Mouse (Mus musculus) forebrain, embryonic 11.5 days (tissue): ENCODE results near the gene Rrp8. TPM values are rescaled to one million over a fixed set of nuclear protein-coding genes. Genes with fewer than 3 reads are reported as not detected.

Experiments
- ATAC-seq: fragments of 200-750 bp; cut with Nextera tagmentation; replicated peaks from 2 replicates; pipeline ENCODE4 v1.8.0; 2017; ENCODE audit warnings: moderate TSS enrichment; ENCODE audit not compliant: low FRiP score
- DNase-seq: peaks from one replicate; pipeline ENCODE4 v3.0.0-alpha.2; 2017; ENCODE audit warnings: low spot score
- H3K27ac ChIP-seq: fragments of 300-500 bp; sonication (generic); 2 replicates; pipeline ENCODE4 v1.5.1; 2014; ENCODE audit warnings: low read depth, low read length
- H3K27me3 ChIP-seq: fragments of 300-500 bp; sonication (generic); 2 replicates; pipeline ENCODE4 v1.6.1; 2014; ENCODE audit warnings: mild to moderate bottlenecking, low read length, mixed read lengths; ENCODE audit not compliant: control insufficient read depth, insufficient read depth
- H3K36me3 ChIP-seq: fragments of 300-500 bp; sonication (generic); 2 replicates; pipeline ENCODE4 v1.6.1; 2014; ENCODE audit warnings: mild to moderate bottlenecking, low read length, moderate library complexity, mixed read lengths; ENCODE audit not compliant: control insufficient read depth, insufficient read depth
- H3K4me1 ChIP-seq: fragments of 300-500 bp; sonication (generic); replicated peaks from 2 replicates; pipeline ENCODE4 v1.6.1; 2014; ENCODE audit warnings: low read length, mixed read lengths; ENCODE audit not compliant: control insufficient read depth, insufficient read depth
- H3K4me2 ChIP-seq: fragments of 300-500 bp; sonication (generic); 2 replicates; pipeline ENCODE4 v1.6.1; 2014; ENCODE audit warnings: low read depth, mild to moderate bottlenecking, low read length, moderate library complexity, mixed read lengths; ENCODE audit not compliant: severe bottlenecking
- H3K4me3 ChIP-seq: fragments of 300-500 bp; sonication (generic); 2 replicates; pipeline ENCODE4 v1.5.1; 2014; ENCODE audit warnings: low read depth, low read length
- H3K9ac ChIP-seq: fragments of 300-500 bp; sonication (generic); 2 replicates; pipeline ENCODE4 v1.6.1; 2014; ENCODE audit warnings: low read length
- H3K9me3 ChIP-seq: fragments of 300-500 bp; sonication (generic); 2 replicates; pipeline ENCODE4 v1.6.1; 2016; ENCODE audit warnings: low read length, mixed read lengths; ENCODE audit not compliant: control insufficient read depth
- WGBS: fragments of 180-500 bp; shearing (Covaris S2); extraction: QIAGEN DNeasy Blood & Tissue Kit; methylation state at CpG from one replicate; pipeline ENCODE4 v1.1.7; 2014; 5-methylcytosine and 5-hydroxymethylcytosine counted together
- polyA plus RNA-seq: library from polyadenylated mRNA; unstranded; fragments of >200 nt; fragmentation: Nextera tagmentation; extraction: Ambion mirVana; gene quantifications from 2 replicates; pipeline ENCODE4 v1.2.1, GENCODE M21; 2014

The Rrp8 gene
- polyA plus RNA-seq, 1 experiment from 2014 or later = 40.6 TPM

DNA sequence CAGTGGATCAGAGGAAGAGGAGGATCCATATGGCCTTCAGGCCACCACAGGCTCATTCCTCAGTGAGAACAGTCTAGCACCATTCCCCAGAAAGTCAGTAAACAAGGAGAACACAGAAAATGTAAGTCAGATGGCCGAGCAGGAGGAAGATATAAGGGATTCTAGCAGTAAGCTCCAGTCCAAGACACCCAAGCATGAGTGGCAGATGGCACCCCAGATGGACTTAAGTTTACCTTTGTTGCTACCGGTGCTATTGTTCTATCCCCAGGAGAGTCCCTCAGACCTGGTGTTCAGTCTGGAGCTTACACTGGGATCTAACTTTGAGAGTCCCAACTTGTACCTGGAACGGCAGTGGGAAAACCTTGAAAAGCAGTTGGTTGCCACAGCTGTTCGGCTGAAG lies 33.4 kb downstream of the Rrp8 start:
- no peak for DNase-seq
- Histone ChIP-seq H3K36me3 (no peaks in the 10 kb centered on the region), H3K4me1 (no peaks in the 10 kb centered on the region), H3K9me3 (no peaks in the 10 kb centered on the region), H3K27ac (no peak overlapping the region), H3K9ac (no peak overlapping the region), H3K27me3 (no peaks in the 10 kb centered on the region), H3K4me2 (no peak overlapping the region), H3K4me3 (no peak overlapping the region)
- no peak for ATAC-seq
- WGBS = 90% methylated on average over 4 of the region's 4 CpGs

DNA sequence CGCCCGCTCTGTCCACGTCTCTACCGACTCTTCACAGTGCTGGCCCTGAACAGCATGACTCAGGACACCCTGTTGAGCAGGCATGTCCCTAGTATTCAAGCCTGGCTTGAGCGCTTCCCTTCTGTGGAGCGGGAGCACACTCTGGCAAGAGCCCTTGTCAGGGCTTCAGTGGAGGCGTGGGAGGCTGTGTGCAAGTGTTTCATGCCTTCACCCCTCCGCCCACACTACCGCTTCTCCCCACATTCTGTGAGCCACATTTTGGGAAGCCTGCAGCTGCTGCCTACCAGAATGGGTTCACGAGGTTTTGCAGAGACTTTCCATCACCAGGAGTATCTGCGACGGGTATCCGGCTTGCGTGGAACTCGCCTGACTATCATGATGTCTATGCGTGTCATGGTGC lies 34.0 kb downstream of the Rrp8 start:
- no peak overlapping the region for H3K4me3 ChIP-seq
- H3K9me3 ChIP-seq = no peaks in the 10 kb centered on the region
- no peak overlapping the region for H3K4me2 ChIP-seq
- no peak overlapping the region for H3K9ac ChIP-seq
- H3K27ac ChIP-seq = no peak overlapping the region
- H3K36me3 ChIP-seq = no peaks in the 10 kb centered on the region
- H3K4me1 ChIP-seq = no peaks in the 10 kb centered on the region
- DNase-seq (no peak), ATAC-seq (no peak)
- WGBS = 89% methylated on average over 16 of the region's 16 CpGs
- H3K27me3 ChIP-seq = no peaks in the 10 kb centered on the region

DNA sequence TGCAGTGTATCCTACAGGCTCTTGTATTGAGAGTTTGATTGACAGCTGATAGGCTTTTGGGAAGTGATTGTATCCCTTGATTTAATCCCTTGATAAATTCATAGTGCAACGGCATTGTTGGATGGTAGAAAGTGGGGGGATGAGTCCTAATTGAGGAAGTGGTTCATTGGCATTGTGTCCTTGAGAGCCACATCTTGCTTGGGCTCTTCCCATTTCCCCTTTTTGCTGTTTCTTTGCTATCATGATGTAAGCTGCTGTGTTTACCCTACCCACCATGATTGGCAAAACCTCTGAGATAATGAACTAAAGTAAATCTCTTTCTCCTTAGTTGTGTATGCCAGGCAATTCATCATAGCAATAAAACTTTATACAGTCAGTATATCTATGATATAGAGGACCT lies 46.3 kb downstream of the Rrp8 start:
- H3K4me1 ChIP-seq = no peaks in the 10 kb centered on the region
- H3K4me2 ChIP-seq = no peak overlapping the region
- 73% methylated on average over 1 of the region's 1 CpGs for WGBS
- H3K9me3 ChIP-seq = no peaks in the 10 kb centered on the region
- no peak overlapping the region for H3K4me3 ChIP-seq
- no peaks in the 10 kb centered on the region for H3K27me3 ChIP-seq
- DNase-seq = no peak
- H3K9ac ChIP-seq = no peak overlapping the region
- no peak for ATAC-seq
- no peak overlapping the region for H3K27ac ChIP-seq
- no peaks in the 10 kb centered on the region for H3K36me3 ChIP-seq

DNA sequence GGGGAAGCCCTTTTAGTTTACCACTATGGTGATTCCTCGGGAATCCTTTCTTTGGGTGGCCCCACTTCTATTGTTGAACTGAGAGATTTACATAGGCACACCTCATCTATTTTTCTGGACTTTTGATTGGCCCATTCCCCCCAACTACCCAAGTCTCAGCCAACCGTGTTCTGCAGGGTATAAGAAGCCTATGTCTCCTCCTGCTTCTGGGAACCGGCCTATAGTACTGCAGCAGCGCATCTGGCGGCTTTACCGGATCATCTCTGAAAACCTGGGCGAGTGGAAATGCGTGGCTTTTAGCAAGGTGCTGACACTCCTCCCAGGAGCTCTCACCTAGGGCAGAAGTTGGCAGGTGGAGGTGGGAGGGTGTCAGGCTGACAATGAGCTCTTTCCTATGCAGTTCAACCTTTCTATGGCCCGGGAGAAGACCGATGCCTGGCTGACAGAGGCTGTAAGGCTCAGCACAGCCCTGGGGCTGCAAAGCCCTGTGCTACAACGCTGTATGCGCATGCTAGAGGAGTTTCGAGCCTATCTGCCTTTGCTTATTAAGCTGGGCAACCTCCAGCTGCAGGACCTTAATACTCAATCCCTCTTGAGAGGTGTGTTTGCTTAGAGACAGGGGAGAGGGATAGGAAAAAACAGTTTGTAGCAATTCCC lies 51.5 kb downstream of the Rrp8 start:
- ATAC-seq = 0 out of 2 replicates have a peak, but pooled peaks have one; percentile 56
- Histone ChIP-seq H3K4me1 (no peaks in the 10 kb centered on the region; the same call in 1 of the 2 replicates), H3K4me2 (peak overlapping the region; percentile 24; the same call in 1 of the 2 replicates), H3K27ac (no peak overlapping the region), H3K4me3 (no peak overlapping the region), H3K27me3 (no peaks in the 10 kb centered on the region), H3K9ac (no peak overlapping the region), H3K36me3 (no peaks in the 10 kb centered on the region), H3K9me3 (no peaks in the 10 kb centered on the region)
- no peak for DNase-seq
- WGBS = 11% methylated on average over 13 of the region's 13 CpGs

Other genes with a start within 250 kb of the Rrp8 start
- gene Smpd1, start 183.0 kb downstream of the Rrp8 start, polyA plus RNA-seq = 35.1 and 42.1 TPM in 2 replicates
- 106 and 117 TPM in 2 replicates for gene Apbb1, start 155.7 kb downstream of the Rrp8 start, polyA plus RNA-seq
- gene Hpx, start 137.2 kb downstream of the Rrp8 start, polyA plus RNA-seq = not detected in 2 replicates
- 35.9 and 37.7 TPM in 2 replicates for gene Trim3, start 103.8 kb downstream of the Rrp8 start, polyA plus RNA-seq
- 148 and 151 TPM in 2 replicates for gene Timm10b, start 97.3 kb downstream of the Rrp8 start, polyA plus RNA-seq
- gene Arfip2, start 97.0 kb downstream of the Rrp8 start, polyA plus RNA-seq = 78.2 and 90.2 TPM in 2 replicates
- gene Gm45799, start 96.8 kb downstream of the Rrp8 start, polyA plus RNA-seq = 11.8 and 14.2 TPM in 2 replicates
- 0.39 and 0.79 TPM in 2 replicates for gene Dnhd1, start 86.6 kb downstream of the Rrp8 start, polyA plus RNA-seq
- gene Ilk, start 793 bp downstream of the Rrp8 start, polyA plus RNA-seq = 221 and 242 TPM in 2 replicates
- 196 and 204 TPM in 2 replicates for gene Taf10, start 7.0 kb upstream of the Rrp8 start, polyA plus RNA-seq
- gene Tpp1, start 14.8 kb upstream of the Rrp8 start, polyA plus RNA-seq = 53.9 and 62.7 TPM in 2 replicates
- gene Dchs1, start 50.3 kb upstream of the Rrp8 start, polyA plus RNA-seq = 21.3 and 21.4 TPM in 2 replicates
- gene Mrpl17, start 73.7 kb upstream of the Rrp8 start, polyA plus RNA-seq = 274 and 275 TPM in 2 replicates
- gene Gm4070, start 216.6 kb upstream of the Rrp8 start, polyA plus RNA-seq = 0.04 TPM in 1 of 2 replicates, not detected in the other